Mouse (Mus musculus): ENCODE measurements around the gene T.

DNA sequence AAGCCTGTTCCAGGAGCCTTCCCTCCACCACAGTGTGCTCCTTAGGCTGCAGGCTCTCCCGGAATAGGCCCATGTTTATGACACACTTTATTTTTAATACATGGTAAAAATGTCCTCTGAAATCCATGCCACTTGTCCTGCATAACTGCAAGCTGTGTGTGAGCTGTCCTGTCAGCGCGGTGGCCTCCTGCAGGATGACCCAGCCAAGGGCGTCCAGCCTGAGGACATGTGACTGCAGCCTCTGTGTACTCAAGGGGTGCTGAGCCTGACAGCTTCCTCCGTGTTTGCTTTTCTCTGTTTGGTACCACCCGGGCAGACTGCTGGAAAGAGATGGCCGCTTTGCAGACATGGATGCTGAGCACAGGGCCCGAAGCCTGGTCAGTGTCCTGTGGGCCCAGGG, 17.4 kb upstream of the T start:
- no peak for TF ChIP-seq CTCF (IDR thresholded peaks at IDR 0.05; ENCODE audit: extremely low read depth, insufficient read depth, insufficient read length, insufficient replicate concordance)
- no peak for TF ChIP-seq POLR2A (IDR thresholded peaks at IDR 0.05; ENCODE audit: low read depth, low read length)

All from spleen, adult 2 months (tissue).